Mouse (Mus musculus): ENCODE measurements around the gene Pigm. TPM values are rescaled to one million over a fixed set of nuclear protein-coding genes. Genes with fewer than 3 reads are reported as not detected.

Pigm gene
- polyA plus RNA-seq, 1 experiment from 2014 or later, result 11.0 TPM

GRCm38 (mm10) chr1:172391807-172392581 is 15.6 kb downstream of the Pigm start:
- no peak overlapping the region for H3K4me3 ChIP-seq (ENCODE audit: low read depth, low read length)
- H3K27ac ChIP-seq (ENCODE audit: low read depth, low read length), result no peak overlapping the region
- 0 out of 2 replicates have a peak overlapping the region, but pooled peaks have one; percentile 11 for H3K4me2 ChIP-seq (replicated peaks; ENCODE audit: low read depth, low read length)
- no peaks in the 10 kb centered on the region for H3K36me3 ChIP-seq (ENCODE audit: control insufficient read depth, insufficient read depth, low read length)
- DNase-seq (ENCODE audit: low spot score) (no peak), ATAC-seq (ENCODE audit: low FRiP score) (0 out of 2 replicates have a peak, but pooled peaks have one; percentile 17)
- 27% methylated on average over 20 of the region's 20 CpGs for WGBS
- H3K4me1 ChIP-seq (replicated peaks; ENCODE audit: control insufficient read depth, insufficient read depth, low read length), result no peaks in the 10 kb centered on the region
- H3K9me3 ChIP-seq (ENCODE audit: control insufficient read depth, low read length), result no peaks in the 10 kb centered on the region
- no peaks in the 10 kb centered on the region for H3K27me3 ChIP-seq (ENCODE audit: control insufficient read depth, insufficient read depth, low read length)
- H3K9ac ChIP-seq (ENCODE audit: low read depth, low read length), result no peak overlapping the region

DNA sequence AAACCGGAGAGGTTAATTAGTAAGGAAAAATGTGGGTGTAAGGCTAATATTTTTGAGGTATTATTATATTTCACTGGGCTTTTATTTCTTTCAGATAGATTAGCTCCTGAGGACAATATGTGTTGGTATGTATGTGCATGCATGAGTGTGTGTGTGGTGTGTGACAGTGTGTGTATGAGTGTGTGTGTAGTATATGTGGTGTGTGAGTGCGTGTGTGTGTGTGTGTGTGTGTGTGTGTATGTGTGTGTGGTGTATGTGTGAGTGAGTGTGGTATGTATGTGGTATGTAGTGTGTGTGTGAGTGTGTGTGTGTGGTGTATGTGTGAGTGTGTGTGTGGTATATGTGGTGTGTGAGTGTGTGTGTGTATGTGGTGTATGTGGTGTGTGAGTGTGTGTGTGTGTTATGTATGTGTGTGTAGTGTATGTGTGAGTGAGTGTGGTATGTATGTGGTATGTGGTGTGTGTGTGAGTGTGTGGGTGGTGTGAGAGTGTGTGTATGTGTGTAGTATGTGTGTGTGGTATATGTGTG is 16.4 kb downstream of the Pigm start:
- Histone ChIP-seq H3K9ac (ENCODE audit: low read depth, low read length) (no peak overlapping the region), H3K27me3 (ENCODE audit: control insufficient read depth, insufficient read depth, low read length) (no peaks in the 10 kb centered on the region), H3K27ac (ENCODE audit: low read depth, low read length) (no peak overlapping the region), H3K4me1 (replicated peaks; ENCODE audit: control insufficient read depth, insufficient read depth, low read length) (no peaks in the 10 kb centered on the region), H3K36me3 (ENCODE audit: control insufficient read depth, insufficient read depth, low read length) (no peaks in the 10 kb centered on the region), H3K4me2 (replicated peaks; ENCODE audit: low read depth, low read length) (no peak overlapping the region), H3K9me3 (ENCODE audit: control insufficient read depth, low read length) (no peaks in the 10 kb centered on the region), H3K4me3 (ENCODE audit: low read depth, low read length) (no peak overlapping the region)
- DNase-seq (ENCODE audit: low spot score), result no peak
- 88% methylated on average over 2 of the region's 2 CpGs for WGBS
- ATAC-seq (ENCODE audit: low FRiP score), result no peak; the same call in 1 of the 2 replicates

DNA sequence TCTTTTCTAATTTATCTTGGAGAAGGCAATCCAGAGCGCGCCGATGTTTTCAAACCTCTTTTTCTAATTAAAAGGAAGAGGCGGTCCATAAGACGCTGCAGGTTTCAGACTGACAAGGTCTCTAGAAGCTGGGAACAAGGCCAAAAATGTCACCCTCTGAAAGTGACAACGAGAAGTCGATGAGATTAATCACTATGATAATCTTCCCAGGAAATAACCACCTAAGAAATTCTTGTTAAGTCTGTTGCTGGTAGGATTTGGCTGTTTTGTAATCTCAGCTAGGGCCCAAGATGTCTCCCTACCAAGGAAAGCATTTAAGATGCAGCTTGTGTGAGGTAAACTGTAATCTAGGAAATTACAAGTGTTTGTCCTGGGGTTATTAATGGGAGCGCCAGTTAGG is 17.4 kb downstream of the Pigm start:
- Histone ChIP-seq H3K36me3 (ENCODE audit: control insufficient read depth, insufficient read depth, low read length) (no peaks in the 10 kb centered on the region), H3K4me2 (replicated peaks; ENCODE audit: low read depth, low read length) (no peak overlapping the region), H3K27ac (ENCODE audit: low read depth, low read length) (no peak overlapping the region), H3K27me3 (ENCODE audit: control insufficient read depth, insufficient read depth, low read length) (no peaks in the 10 kb centered on the region), H3K9ac (ENCODE audit: low read depth, low read length) (no peak overlapping the region), H3K9me3 (ENCODE audit: control insufficient read depth, low read length) (no peaks in the 10 kb centered on the region), H3K4me3 (ENCODE audit: low read depth, low read length) (no peak overlapping the region), H3K4me1 (replicated peaks; ENCODE audit: control insufficient read depth, insufficient read depth, low read length) (no peaks in the 10 kb centered on the region)
- ATAC-seq (ENCODE audit: low FRiP score), result no peak
- WGBS, result 77% methylated on average over 8 of the region's 8 CpGs
- no peak for DNase-seq (ENCODE audit: low spot score)

GRCm38 (mm10) chr1:172396996-172397752 is 20.8 kb downstream of the Pigm start:
- H3K27me3 ChIP-seq (ENCODE audit: control insufficient read depth, insufficient read depth, low read length), result no peaks in the 10 kb centered on the region
- WGBS, result 62% methylated on average over 9 of the region's 9 CpGs
- H3K4me1 ChIP-seq (replicated peaks; ENCODE audit: control insufficient read depth, insufficient read depth, low read length), result no peaks in the 10 kb centered on the region
- H3K9me3 ChIP-seq (ENCODE audit: control insufficient read depth, low read length), result no peaks in the 10 kb centered on the region
- no peak overlapping the region for H3K4me2 ChIP-seq (replicated peaks; ENCODE audit: low read depth, low read length)
- H3K27ac ChIP-seq (ENCODE audit: low read depth, low read length), result no peak overlapping the region
- no peak for DNase-seq (ENCODE audit: low spot score)
- no peak overlapping the region for H3K9ac ChIP-seq (ENCODE audit: low read depth, low read length)
- H3K36me3 ChIP-seq (ENCODE audit: control insufficient read depth, insufficient read depth, low read length), result no peaks in the 10 kb centered on the region
- no peak overlapping the region for H3K4me3 ChIP-seq (ENCODE audit: low read depth, low read length)
- ATAC-seq (ENCODE audit: low FRiP score), result no peak

- whole genome bisulfite sequencing, result 40% methylated on average over 16 of the region's 16 CpGs
- Histone ChIP-seq H3K36me3 (ENCODE audit: control insufficient read depth, insufficient read depth, low read length) (no peaks in the 10 kb centered on the region), H3K27me3 (ENCODE audit: control insufficient read depth, insufficient read depth, low read length) (no peaks in the 10 kb centered on the region), H3K4me1 (replicated peaks; ENCODE audit: control insufficient read depth, insufficient read depth, low read length) (no peaks in the 10 kb centered on the region; the same call in 1 of the 2 replicates), H3K9ac (ENCODE audit: low read depth, low read length) (no peak overlapping the region), H3K27ac (ENCODE audit: low read depth, low read length) (no peak overlapping the region), H3K9me3 (ENCODE audit: control insufficient read depth, low read length) (no peaks in the 10 kb centered on the region), H3K4me2 (replicated peaks; ENCODE audit: low read depth, low read length) (no peak overlapping the region), H3K4me3 (ENCODE audit: low read depth, low read length) (no peak overlapping the region)
- peak; percentile 41; the same call in 1 of the 2 replicates for ATAC-seq (ENCODE audit: low FRiP score)
- DNase-seq (ENCODE audit: low spot score), result no peak
Measured at GRCm38 (mm10) chr1:172406077-172406706, 29.8 kb downstream of the Pigm start.

- H3K4me1 ChIP-seq (replicated peaks; ENCODE audit: control insufficient read depth, insufficient read depth, low read length), result no peaks in the 10 kb centered on the region; the same call in 1 of the 2 replicates
- DNase-seq (ENCODE audit: low spot score), result peak; percentile 68
- no peaks in the 10 kb centered on the region for H3K36me3 ChIP-seq (ENCODE audit: control insufficient read depth, insufficient read depth, low read length)
- H3K4me2 ChIP-seq (replicated peaks; ENCODE audit: low read depth, low read length), result no peak overlapping the region
- H3K9ac ChIP-seq (ENCODE audit: low read depth, low read length), result no peak overlapping the region
- H3K4me3 ChIP-seq (ENCODE audit: low read depth, low read length), result no peak overlapping the region
- WGBS, result 11% methylated on average over 6 of the region's 6 CpGs
- H3K27me3 ChIP-seq (ENCODE audit: control insufficient read depth, insufficient read depth, low read length), result no peaks in the 10 kb centered on the region
- no peak for ATAC-seq (ENCODE audit: low FRiP score)
- H3K9me3 ChIP-seq (ENCODE audit: control insufficient read depth, low read length), result no peaks in the 10 kb centered on the region
- no peak overlapping the region for H3K27ac ChIP-seq (ENCODE audit: low read depth, low read length)
Measured at GRCm38 (mm10) chr1:172408996-172409395, 32.6 kb downstream of the Pigm start.

DNA sequence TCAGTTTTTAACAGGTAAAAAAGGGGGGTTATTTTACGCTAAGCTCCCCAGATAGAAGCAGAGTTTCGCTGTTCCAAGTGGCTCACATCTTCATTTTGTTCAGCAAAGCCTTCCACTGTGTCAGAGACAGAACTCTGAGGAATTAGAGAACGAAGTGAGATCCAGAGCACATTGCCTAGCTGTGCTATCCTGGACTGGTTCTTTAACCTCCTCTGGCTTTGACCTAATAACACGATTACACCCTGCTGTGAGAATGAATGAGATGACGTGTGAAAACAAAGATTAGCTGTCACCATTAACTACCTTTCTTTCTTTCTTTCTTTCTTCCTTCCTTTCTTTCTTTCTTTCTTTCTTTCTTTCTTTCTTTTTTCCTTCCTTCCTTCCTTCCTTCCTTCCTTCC is 33.1 kb downstream of the Pigm start:
- Histone ChIP-seq H3K4me3 (ENCODE audit: low read depth, low read length) (no peak overlapping the region), H3K4me2 (replicated peaks; ENCODE audit: low read depth, low read length) (no peak overlapping the region), H3K9ac (ENCODE audit: low read depth, low read length) (no peak overlapping the region), H3K9me3 (ENCODE audit: control insufficient read depth, low read length) (no peaks in the 10 kb centered on the region), H3K36me3 (ENCODE audit: control insufficient read depth, insufficient read depth, low read length) (no peaks in the 10 kb centered on the region), H3K4me1 (replicated peaks; ENCODE audit: control insufficient read depth, insufficient read depth, low read length) (no peaks in the 10 kb centered on the region; the same call in 1 of the 2 replicates), H3K27ac (ENCODE audit: low read depth, low read length) (no peak overlapping the region), H3K27me3 (ENCODE audit: control insufficient read depth, insufficient read depth, low read length) (no peaks in the 10 kb centered on the region)
- 7% methylated on average over 5 of the region's 5 CpGs for WGBS
- no peak for DNase-seq (ENCODE audit: low spot score)
- ATAC-seq (ENCODE audit: low FRiP score), result no peak

DNA sequence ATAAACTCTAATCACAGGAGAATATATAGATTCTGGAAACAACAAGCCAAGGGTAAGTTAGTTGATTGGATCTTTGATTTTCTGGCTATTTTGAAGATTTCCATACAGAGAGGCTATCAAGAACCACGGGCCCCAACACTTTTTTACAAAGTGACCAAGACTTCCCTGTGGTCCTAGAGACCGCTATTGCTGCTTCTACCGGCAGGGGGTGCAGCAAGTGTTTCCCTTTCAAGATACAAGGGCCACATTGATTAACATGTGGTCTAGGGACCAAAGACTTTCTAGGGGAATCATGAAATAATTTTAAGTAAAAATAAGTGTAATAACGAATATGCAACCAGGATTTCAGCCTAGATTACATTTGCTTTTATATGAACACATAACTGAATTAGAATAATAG is 34.5 kb downstream of the Pigm start:
- WGBS, result 6% methylated on average over 4 of the region's 4 CpGs
- no peak for ATAC-seq (ENCODE audit: low FRiP score)
- H3K9me3 ChIP-seq (ENCODE audit: control insufficient read depth, low read length), result no peaks in the 10 kb centered on the region

More for the DNA sequence above, 34.5 kb downstream of the Pigm start:
- peak; percentile 80 for DNase-seq (ENCODE audit: low spot score)
- H3K4me1 ChIP-seq (replicated peaks; ENCODE audit: control insufficient read depth, insufficient read depth, low read length), result no peaks in the 10 kb centered on the region; the same call in 1 of the 2 replicates
- no peak overlapping the region for H3K4me3 ChIP-seq (ENCODE audit: low read depth, low read length)
- no peak overlapping the region for H3K4me2 ChIP-seq (replicated peaks; ENCODE audit: low read depth, low read length)
- H3K27ac ChIP-seq (ENCODE audit: low read depth, low read length), result no peak overlapping the region
- H3K9ac ChIP-seq (ENCODE audit: low read depth, low read length), result no peak overlapping the region
- H3K36me3 ChIP-seq (ENCODE audit: control insufficient read depth, insufficient read depth, low read length), result no peaks in the 10 kb centered on the region
- no peaks in the 10 kb centered on the region for H3K27me3 ChIP-seq (ENCODE audit: control insufficient read depth, insufficient read depth, low read length)

All from hindbrain, embryonic 11.5 days (tissue).